Mouse (Mus musculus): ENCODE results near the gene Evi5l. TPM values are rescaled to one million over a fixed set of nuclear protein-coding genes. Genes with fewer than 3 reads are reported as not detected.

The Evi5l gene
- polyA plus RNA-seq, 1 experiment from 2014 or later: 34.0 TPM

GRCm38 (mm10) chr8:4174018-4174417 is 7.7 kb downstream of the Evi5l start:
- H3K36me3 ChIP-seq: peaks cover 6% of the 10 kb centered on the region; the same call in 1 of the 2 replicates
- H3K4me1 ChIP-seq: no peaks in the 10 kb centered on the region
- H3K27ac ChIP-seq: no peak overlapping the region
- no peaks in the 10 kb centered on the region for H3K9me3 ChIP-seq
- H3K27me3 ChIP-seq: no peaks in the 10 kb centered on the region
- H3K4me2 ChIP-seq (replicated peaks): no peak overlapping the region
- H3K4me3 ChIP-seq: no peak overlapping the region
- WGBS: 80% methylated on average over 2 of the region's 2 CpGs
- ATAC-seq (ENCODE audit: low FRiP score, low read depth): no peak
- no peak overlapping the region for H3K9ac ChIP-seq

- H3K9ac ChIP-seq: no peak overlapping the region
- no peaks in the 10 kb centered on the region for H3K9me3 ChIP-seq
- H3K4me2 ChIP-seq (replicated peaks): no peak overlapping the region
- no peaks in the 10 kb centered on the region for H3K4me1 ChIP-seq
- peaks cover 45% of the 10 kb centered on the region for H3K36me3 ChIP-seq
- ATAC-seq (ENCODE audit: low FRiP score, low read depth): no peak
- WGBS: 77% methylated on average over 8 of the region's 8 CpGs
- H3K4me3 ChIP-seq: no peak overlapping the region
- no peak overlapping the region for H3K27ac ChIP-seq
- H3K27me3 ChIP-seq: no peaks in the 10 kb centered on the region
These were observed 17.0 kb downstream of the Evi5l start for GRCm38 (mm10) chr8:4183409-4183808.

DNA sequence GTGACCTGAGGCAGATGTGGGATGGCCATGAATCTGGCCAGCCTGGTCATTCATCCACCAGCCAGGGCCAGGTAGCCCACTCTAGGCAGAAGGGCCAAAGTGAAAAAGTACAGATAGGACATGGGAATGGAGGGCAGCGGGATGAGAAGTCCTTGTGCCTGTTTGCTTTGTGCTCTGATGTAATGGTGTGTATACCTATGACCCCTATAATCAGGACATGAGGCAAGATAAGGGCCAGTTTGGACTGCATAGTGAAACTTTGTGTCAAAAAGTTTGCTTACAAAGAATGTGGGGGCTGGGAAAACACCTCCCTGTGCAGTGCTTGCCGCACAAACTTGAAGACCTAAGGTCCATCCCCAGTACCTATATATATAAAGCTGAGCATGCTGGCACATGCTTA is 19.8 kb downstream of the Evi5l start:
- Histone ChIP-seq H3K4me3 (no peak overlapping the region), H3K4me1 (no peaks in the 10 kb centered on the region), H3K27me3 (no peaks in the 10 kb centered on the region), H3K27ac (no peak overlapping the region), H3K9ac (no peak overlapping the region), H3K36me3 (peaks cover 56% of the 10 kb centered on the region), H3K9me3 (no peaks in the 10 kb centered on the region), H3K4me2 (replicated peaks) (no peak overlapping the region)
- no peak for ATAC-seq (ENCODE audit: low FRiP score, low read depth)
- WGBS: 98% methylated on average over 2 of the region's 2 CpGs

DNA sequence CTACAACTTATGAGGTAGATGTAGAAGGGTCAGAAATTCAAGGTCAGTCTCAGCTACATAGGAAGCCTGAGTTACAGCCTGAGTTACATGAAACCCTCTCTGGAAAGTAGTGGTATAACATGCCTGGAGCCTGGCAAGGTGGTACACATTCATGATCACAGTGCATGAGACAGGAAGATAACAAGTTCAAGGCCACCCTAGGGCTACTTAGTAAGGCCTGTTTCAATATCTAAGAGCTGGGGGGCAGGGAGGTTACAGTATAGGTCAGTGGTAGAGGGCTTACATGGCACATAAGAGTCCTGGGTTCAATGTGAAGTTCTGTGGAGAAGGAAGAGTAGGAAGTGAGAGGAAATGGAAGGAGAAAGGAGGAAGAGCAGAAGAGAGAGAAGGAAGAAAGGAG is 22.2 kb downstream of the Evi5l start:
- Histone ChIP-seq H3K36me3 (peaks cover 69% of the 10 kb centered on the region), H3K4me2 (replicated peaks) (no peak overlapping the region)

GRCm38 (mm10) chr8:4189031-4189722 is 22.8 kb downstream of the Evi5l start:
- Histone ChIP-seq H3K36me3 (peaks cover 68% of the 10 kb centered on the region), H3K27me3 (no peaks in the 10 kb centered on the region), H3K4me1 (peaks cover 7% of the 10 kb centered on the region), H3K9ac (no peak overlapping the region), H3K4me3 (no peak overlapping the region), H3K27ac (no peak overlapping the region), H3K9me3 (no peaks in the 10 kb centered on the region), H3K4me2 (replicated peaks) (no peak overlapping the region)
- WGBS: 31% methylated on average over 3 of the region's 3 CpGs
- ATAC-seq (ENCODE audit: low FRiP score, low read depth): no peak

More for the DNA sequence above, 22.2 kb downstream of the Evi5l start:
- no peak overlapping the region for H3K27ac ChIP-seq
- no peaks in the 10 kb centered on the region for H3K27me3 ChIP-seq
- no peak for ATAC-seq (ENCODE audit: low FRiP score, low read depth)
- H3K9ac ChIP-seq: no peak overlapping the region
- H3K4me3 ChIP-seq: no peak overlapping the region
- H3K4me1 ChIP-seq: peaks cover 7% of the 10 kb centered on the region
- H3K9me3 ChIP-seq: no peaks in the 10 kb centered on the region

DNA sequence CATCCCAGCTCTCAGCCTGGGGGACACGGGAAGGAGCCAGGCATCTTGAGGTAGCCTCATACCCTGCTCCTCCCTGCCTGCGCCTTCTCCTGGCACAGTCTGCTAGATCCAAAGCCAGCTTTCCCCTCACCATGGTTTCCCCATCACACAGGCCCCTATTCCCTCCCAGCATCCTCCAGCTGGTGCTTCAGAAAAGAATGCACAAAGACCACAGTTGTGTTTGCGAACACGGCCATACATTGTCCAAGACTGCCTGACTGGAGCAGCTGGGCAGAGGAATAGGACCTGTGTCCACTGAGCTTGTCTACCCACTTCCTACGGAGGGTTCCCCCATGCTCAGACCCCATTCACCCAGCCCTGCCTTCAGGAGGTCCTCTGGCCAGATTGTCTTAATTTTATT is 25.9 kb downstream of the Evi5l start:
- no peak overlapping the region for H3K4me2 ChIP-seq (replicated peaks)
- no peaks in the 10 kb centered on the region for H3K27me3 ChIP-seq
- peaks cover 7% of the 10 kb centered on the region for H3K4me1 ChIP-seq
- ATAC-seq (ENCODE audit: low FRiP score, low read depth): peak; percentile 15; the same call in 1 of the 2 replicates
- H3K36me3 ChIP-seq: peaks cover 42% of the 10 kb centered on the region
- H3K9ac ChIP-seq: no peak overlapping the region
- H3K27ac ChIP-seq: no peak overlapping the region; the same call in 1 of the 2 replicates
- no peak overlapping the region for H3K4me3 ChIP-seq
- no peaks in the 10 kb centered on the region for H3K9me3 ChIP-seq
- 56% methylated on average over 5 of the region's 5 CpGs for WGBS

- Histone ChIP-seq H3K4me1 (peaks cover 7% of the 10 kb centered on the region), H3K36me3 (peaks cover 40% of the 10 kb centered on the region), H3K4me3 (0 out of 2 replicates have a peak overlapping the region, but pooled peaks have one; percentile 1), H3K27ac (no peak overlapping the region; the same call in 1 of the 2 replicates), H3K4me2 (replicated peaks) (peak overlapping the region; percentile 32), H3K9ac (0 out of 2 replicates have a peak overlapping the region, but pooled peaks have one; percentile 8), H3K9me3 (no peaks in the 10 kb centered on the region), H3K27me3 (no peaks in the 10 kb centered on the region)
- peak; percentile 77 for ATAC-seq (ENCODE audit: low FRiP score, low read depth)
- 11% methylated on average over 18 of the region's 18 CpGs for WGBS
These were observed 26.6 kb downstream of the Evi5l start for GRCm38 (mm10) chr8:4192807-4193587.

GRCm38 (mm10) chr8:4193588-4193894 is 27.2 kb downstream of the Evi5l start:
- peak overlapping the region; percentile 32 for H3K4me2 ChIP-seq (replicated peaks)
- no peak overlapping the region for H3K27ac ChIP-seq
- H3K4me1 ChIP-seq: peaks cover 7% of the 10 kb centered on the region
- peaks cover 34% of the 10 kb centered on the region for H3K36me3 ChIP-seq
- H3K9me3 ChIP-seq: no peaks in the 10 kb centered on the region
- no peak for ATAC-seq (ENCODE audit: low FRiP score, low read depth)
- H3K27me3 ChIP-seq: no peaks in the 10 kb centered on the region
- 49% methylated on average over 7 of the region's 7 CpGs for WGBS
- H3K9ac ChIP-seq: peak overlapping the region; percentile 8; the same call in 1 of the 2 replicates
- H3K4me3 ChIP-seq: no peak overlapping the region

DNA sequence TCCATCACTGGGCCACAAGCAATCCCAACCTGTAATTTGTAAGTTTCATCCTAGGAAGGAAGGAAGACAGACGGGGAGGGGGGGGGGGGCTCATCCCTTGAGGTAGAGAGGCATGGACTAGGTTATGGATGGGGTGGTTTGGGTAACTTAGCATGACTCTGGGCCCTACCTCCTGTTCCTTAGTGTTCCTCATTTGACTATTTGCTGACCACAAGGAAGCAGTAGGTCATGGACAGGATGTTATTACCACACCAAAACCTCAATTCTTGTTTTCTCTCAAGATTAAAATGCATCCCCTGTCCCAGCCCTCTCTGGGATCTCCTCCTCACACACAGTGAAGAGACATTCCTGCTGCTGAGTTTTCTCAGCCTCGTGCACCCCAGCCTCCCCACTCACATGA is 35.0 kb downstream of the Evi5l start:
- no peak for ATAC-seq (ENCODE audit: low FRiP score, low read depth)
- no peak overlapping the region for H3K4me3 ChIP-seq
- no peaks in the 10 kb centered on the region for H3K9me3 ChIP-seq
- H3K4me1 ChIP-seq: peaks cover 10% of the 10 kb centered on the region
- 58% methylated on average over 2 of the region's 2 CpGs for WGBS
- no peak overlapping the region for H3K27ac ChIP-seq
- peaks cover 31% of the 10 kb centered on the region for H3K27me3 ChIP-seq
- peaks cover 47% of the 10 kb centered on the region for H3K36me3 ChIP-seq
- H3K9ac ChIP-seq: no peak overlapping the region
- H3K4me2 ChIP-seq (replicated peaks): no peak overlapping the region

- Histone ChIP-seq H3K9ac (peak overlapping the region; percentile 9; the same call in 1 of the 2 replicates), H3K36me3 (peaks cover 54% of the 10 kb centered on the region), H3K4me2 (replicated peaks) (peak overlapping the region; percentile 45), H3K27me3 (peaks cover 59% of the 10 kb centered on the region), H3K9me3 (0 out of 2 replicates have a peak, but pooled peaks cover 4% of the 10 kb centered on the region), H3K4me1 (peaks cover 19% of the 10 kb centered on the region), H3K27ac (no peak overlapping the region), H3K4me3 (peak overlapping the region; percentile 8)
- no peak for ATAC-seq (ENCODE audit: low FRiP score, low read depth)
- WGBS: 15% methylated on average over 38 of the region's 38 CpGs
These were observed 39.1 kb downstream of the Evi5l start for GRCm38 (mm10) chr8:4205246-4206123.

- Histone ChIP-seq H3K36me3 (peaks cover 53% of the 10 kb centered on the region), H3K9me3 (0 out of 2 replicates have a peak, but pooled peaks cover 4% of the 10 kb centered on the region), H3K4me1 (peaks cover 19% of the 10 kb centered on the region), H3K4me2 (replicated peaks) (peak overlapping the region; percentile 45), H3K27me3 (peaks cover 62% of the 10 kb centered on the region), H3K27ac (no peak overlapping the region), H3K9ac (peak overlapping the region; percentile 53), H3K4me3 (peak overlapping the region; percentile 8)
- 10% methylated on average over 43 of the region's 44 CpGs for WGBS
- ATAC-seq (ENCODE audit: low FRiP score, low read depth): peak; percentile 29; the same call in 1 of the 2 replicates
These were observed 40.0 kb downstream of the Evi5l start for GRCm38 (mm10) chr8:4206182-4207015.

All from limb, embryonic 13.5 days (tissue).